Comparison of ENCODE assay signal across 10 mouse cellular contexts in the genomic region with DNA sequence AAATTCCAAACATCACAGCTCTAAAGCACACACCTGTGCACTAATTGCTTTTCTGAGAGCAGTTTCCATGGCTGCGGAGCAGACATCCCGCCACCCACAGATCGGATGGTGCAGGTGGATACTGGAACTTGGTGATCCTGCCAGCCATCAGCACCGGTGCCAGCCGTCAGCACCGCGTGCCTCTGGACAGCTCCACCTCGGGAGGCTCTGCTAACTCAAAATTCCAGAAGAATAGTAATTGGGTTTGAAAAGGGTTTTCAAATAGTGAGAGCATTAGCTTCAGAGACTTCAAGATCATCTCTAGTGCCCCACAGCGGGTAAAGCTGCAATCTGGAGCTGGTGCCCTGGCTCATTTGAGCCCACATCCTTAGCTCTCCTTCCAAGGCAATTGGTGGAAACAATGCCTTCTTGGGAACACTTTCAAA.
DNase-seq lines count a peak whose midpoint lies in the region; ATAC-seq and TF ChIP-seq lines count a peak whose summit lies in the region.
"Had no signal": no experiment of that assay in that cellular context is flagged by ENCODE, and none has a peak within 500 bp of the region (broad histone marks: within the 10 kb centered on the region; RNA-seq: fewer than 3 reads in every experiment).

No protein-coding gene starts in this region.

- H3K36me3 ChIP-seq in hindbrain, embryonic 10.5 days, result no peaks in the 10 kb centered on the region
- H3K36me3 ChIP-seq in hindbrain, embryonic 13.5 days, result no peaks in the 10 kb centered on the region
- no peaks in the 10 kb centered on the region for H3K36me3 ChIP-seq in forebrain, embryonic 11.5 days (ENCODE audit: control insufficient read depth, insufficient read depth, low read length)
- H3K36me3 ChIP-seq in liver, postnatal 0 days (replicated peaks; ENCODE audit: insufficient read depth, low read length), result no peaks in the 10 kb centered on the region
- H3K36me3 ChIP-seq: heart, embryonic 12.5 days; neural tube, embryonic 12.5 days had no signal

- no peak for TF ChIP-seq CTCF in liver, postnatal 0 days (IDR thresholded peaks at IDR 0.05; ENCODE audit: low read depth)

- no peaks in the 10 kb centered on the region for H3K9me3 ChIP-seq in hindbrain, embryonic 10.5 days
- H3K9me3 ChIP-seq in hindbrain, embryonic 13.5 days, result no peaks in the 10 kb centered on the region
- no peaks in the 10 kb centered on the region for H3K9me3 ChIP-seq in forebrain, embryonic 11.5 days (ENCODE audit: control insufficient read depth, low read length)
- H3K9me3 ChIP-seq in liver, postnatal 0 days (ENCODE audit: low read length), result no peaks in the 10 kb centered on the region
- H3K9me3 ChIP-seq: heart, embryonic 12.5 days; neural tube, embryonic 12.5 days had no signal

- no peak overlapping the region for H3K27ac ChIP-seq in hindbrain, embryonic 10.5 days
- no peak overlapping the region for H3K27ac ChIP-seq in hindbrain, embryonic 13.5 days
- H3K27ac ChIP-seq in forebrain, embryonic 11.5 days (ENCODE audit: low read depth, low read length), result no peak overlapping the region
- no peak overlapping the region for H3K27ac ChIP-seq in liver, postnatal 0 days (ENCODE audit: low read depth)
- H3K27ac ChIP-seq: neural tube, embryonic 12.5 days had no signal

- peak; percentile 47 for DNase-seq in hindbrain, embryonic 10.5 days (ENCODE audit: low spot score)
- DNase-seq in brain, adult 2 months (ENCODE audit: low read depth, low spot score), result peak; percentile 70
- DNase-seq in forebrain, embryonic 11.5 days (ENCODE audit: low spot score), result peak; percentile 75
- peak; percentile 10 to 44 for DNase-seq in left cerebral cortex, adult 8-10 months (ENCODE audit: low spot score in 2 of 2)
- no peak for DNase-seq in liver, postnatal 0 days
- no peak for DNase-seq in thymus, postnatal 36 days
- DNase-seq in ovary, adult 18-20 months (ENCODE audit: low spot score), result no peak

- no peak for ATAC-seq in hindbrain, embryonic 13.5 days (ENCODE audit: low FRiP score)
- peak; percentile 46; the same call in 1 of the 2 replicates for ATAC-seq in forebrain, embryonic 11.5 days (replicated peaks; ENCODE audit: low FRiP score)
- no peak for ATAC-seq in liver, postnatal 0 days

- no peak overlapping the region for H3K4me3 ChIP-seq in hindbrain, embryonic 10.5 days
- H3K4me3 ChIP-seq in hindbrain, embryonic 13.5 days, result no peak overlapping the region
- H3K4me3 ChIP-seq in forebrain, embryonic 11.5 days (ENCODE audit: low read depth, low read length), result no peak overlapping the region
- H3K4me3 ChIP-seq in liver, postnatal 0 days (ENCODE audit: low read depth, low read length), result no peak overlapping the region
- H3K4me3 ChIP-seq: heart, embryonic 12.5 days; neural tube, embryonic 12.5 days had no signal

- WGBS in hindbrain, embryonic 10.5 days, result 36% methylated on average over 9 of the region's 9 CpGs
- WGBS in hindbrain, embryonic 13.5 days, result 28% methylated on average over 9 of the region's 9 CpGs
- 26% methylated on average over 9 of the region's 9 CpGs for WGBS in forebrain, embryonic 11.5 days
- WGBS in liver, postnatal 0 days (ENCODE audit: insufficient replicate concordance), result 35% methylated on average over 9 of the region's 9 CpGs

- H3K4me1 ChIP-seq in hindbrain, embryonic 10.5 days (replicated peaks), result peaks cover 6% of the 10 kb centered on the region
- peaks cover 8% of the 10 kb centered on the region for H3K4me1 ChIP-seq in hindbrain, embryonic 13.5 days (replicated peaks)
- no peaks in the 10 kb centered on the region; the same call in 1 of the 2 replicates for H3K4me1 ChIP-seq in forebrain, embryonic 11.5 days (replicated peaks; ENCODE audit: control insufficient read depth, insufficient read depth, low read length)
- H3K4me1 ChIP-seq in liver, postnatal 0 days (ENCODE audit: insufficient read depth), result no peaks in the 10 kb centered on the region
- H3K4me1 ChIP-seq: heart, embryonic 12.5 days; neural tube, embryonic 12.5 days had no signal

- no peak overlapping the region for H3K4me2 ChIP-seq in hindbrain, embryonic 13.5 days
- H3K4me2 ChIP-seq in forebrain, embryonic 11.5 days (ENCODE audit: low read depth, low read length, severe bottlenecking), result no peak overlapping the region
- no peak overlapping the region for H3K4me2 ChIP-seq in liver, postnatal 0 days (ENCODE audit: low read depth, low read length)
- H3K4me2 ChIP-seq: heart, embryonic 12.5 days; neural tube, embryonic 12.5 days had no signal

- TF ChIP-seq EP300 in liver, postnatal 0 days (IDR thresholded peaks at IDR 0.05; ENCODE audit: low read depth), result no peak

- H3K9ac ChIP-seq in hindbrain, embryonic 13.5 days, result no peak overlapping the region
- H3K9ac ChIP-seq in forebrain, embryonic 11.5 days (ENCODE audit: low read length), result no peak overlapping the region
- H3K9ac ChIP-seq in liver, postnatal 0 days (replicated peaks), result no peak overlapping the region
- H3K9ac ChIP-seq: heart, embryonic 12.5 days; neural tube, embryonic 12.5 days had no signal

- H3K27me3 ChIP-seq in hindbrain, embryonic 10.5 days (ENCODE audit: insufficient read depth, poor library complexity, severe bottlenecking), result no peaks in the 10 kb centered on the region
- H3K27me3 ChIP-seq in hindbrain, embryonic 13.5 days, result 0 out of 2 replicates have a peak, but pooled peaks cover 5% of the 10 kb centered on the region
- no peaks in the 10 kb centered on the region for H3K27me3 ChIP-seq in forebrain, embryonic 11.5 days (ENCODE audit: control insufficient read depth, insufficient read depth, low read length)
- H3K27me3 ChIP-seq in liver, postnatal 0 days (ENCODE audit: insufficient read depth, low read length), result no peaks in the 10 kb centered on the region
- H3K27me3 ChIP-seq: neural tube, embryonic 12.5 days had no signal

Comparison
In these comparisons a context has a peak if more than half of its experiments do, and no peak if none do; other contexts are left out.
1. DNase-seq: peak in hindbrain, embryonic 10.5 days (single experiment), brain, adult 2 months (single experiment), forebrain, embryonic 11.5 days (single experiment) and left cerebral cortex, adult 8-10 months (2 of 2); none in liver, postnatal 0 days (single experiment), thymus, postnatal 36 days (0 of 2) and ovary, adult 18-20 months (single experiment).